Mouse (Mus musculus) lung, adult 2 months (tissue): Measurements from ENCODE around the gene Ablim1. TPM values are rescaled to one million over a fixed set of nuclear protein-coding genes. Genes with fewer than 3 reads are reported as not detected.
"Not testable (repeated sequence)": the region's sequence is repeated elsewhere in the genome, so short reads cannot be mapped to it uniquely, and the experiment has no call there.

Source experiments
- DNase-seq: peaks from one replicate; pipeline ENCODE4 v3.0.0; 2022
- H3K4me1 ChIP-seq: fragments of 200-500 bp; 2 replicates; pipeline ENCODE4 v1.6.1; 2011; ENCODE audit warnings: low read length; ENCODE audit not compliant: control insufficient read depth, insufficient read depth
- H3K4me3 ChIP-seq: fragments of 200-500 bp; replicated peaks from 2 replicates; pipeline ENCODE3; 2011; ENCODE audit warnings: low read depth, mild to moderate bottlenecking, control low read depth, low read length; ENCODE audit errors: extremely low read depth
- CTCF ChIP-seq: fragments of 200-500 bp; IDR thresholded peaks from 2 replicates; pipeline ENCODE4 v1.5.1; 2011; ENCODE audit warnings: mild to moderate bottlenecking, low read length, control low read depth; ENCODE audit not compliant: insufficient read depth
- POLR2A ChIP-seq: fragments of 200-500 bp; IDR thresholded peaks from 2 replicates; pipeline ENCODE4 v1.6.1; 2011; ENCODE audit warnings: low read depth, mild to moderate bottlenecking, control low read depth, low read length, borderline replicate concordance; ENCODE audit errors: extremely low read depth
- WGBS: fragments of 180-500 bp; shearing (Covaris S2); methylation state at CpG from one replicate; pipeline ENCODE4 v1.1.7; 2018; 5-methylcytosine and 5-hydroxymethylcytosine counted together
- polyA plus RNA-seq: library from polyadenylated mRNA; depleted of rRNA; stranded (reverse); fragments of >200 nt; gene quantifications from 2 replicates; pipeline ENCODE4 v1.2.3, GENCODE M21; 2012

Ablim1 gene
- polyA plus RNA-seq, 1 experiment = 71.3 TPM

DNA sequence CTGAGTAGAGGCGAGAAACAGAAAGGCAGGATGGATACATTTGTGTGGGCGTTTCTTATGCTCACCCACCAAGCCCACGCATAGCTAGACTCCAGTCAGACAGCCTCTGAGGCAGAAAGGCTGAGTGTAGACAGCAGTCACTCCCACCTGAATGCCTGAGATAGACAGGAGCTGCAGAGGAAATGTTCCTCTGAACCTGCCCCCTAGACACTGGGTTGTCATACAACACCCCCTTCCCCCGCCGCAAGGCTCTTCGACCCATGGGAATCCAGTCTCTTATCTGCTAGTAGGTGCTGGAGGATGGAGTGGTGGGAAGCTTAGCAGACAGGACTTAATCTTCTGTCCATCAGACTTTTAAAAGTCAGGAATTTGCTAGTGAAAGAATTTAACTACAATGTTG, 167.8 kb downstream of the Ablim1 start:
- 67% methylated on average over 6 of the region's 6 CpGs for WGBS
- H3K4me3 ChIP-seq = no peak overlapping the region
- H3K4me1 ChIP-seq = no peaks in the 10 kb centered on the region
- no peak for DNase-seq
- no peak for TF ChIP-seq CTCF
- no peak for TF ChIP-seq POLR2A

DNA sequence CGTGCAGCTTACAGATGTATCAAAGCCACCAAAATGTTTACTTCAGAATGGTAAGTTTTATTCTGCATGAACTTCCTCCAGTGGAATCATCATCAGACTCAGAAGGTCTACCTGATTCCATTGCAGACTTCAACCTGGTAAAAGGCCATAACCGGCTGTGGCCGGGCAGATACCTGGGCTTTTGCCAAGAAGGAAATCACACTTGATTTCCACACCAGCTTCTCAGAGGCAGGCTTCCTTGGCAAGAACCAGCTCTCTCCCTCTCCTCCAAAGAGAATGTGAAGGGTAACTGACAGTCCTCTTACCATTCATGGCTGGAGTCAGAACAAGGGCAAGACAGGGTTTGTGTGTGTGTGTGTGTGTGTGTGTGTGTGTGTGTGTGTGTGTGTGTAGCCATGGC, 171.1 kb downstream of the Ablim1 start:
- Histone ChIP-seq H3K4me3 (no peak overlapping the region), H3K4me1 (no peaks in the 10 kb centered on the region)
- 23% methylated on average over 3 of the region's 3 CpGs for WGBS
- TF ChIP-seq CTCF = no peak
- TF ChIP-seq POLR2A = no peak
- DNase-seq = no peak

DNA sequence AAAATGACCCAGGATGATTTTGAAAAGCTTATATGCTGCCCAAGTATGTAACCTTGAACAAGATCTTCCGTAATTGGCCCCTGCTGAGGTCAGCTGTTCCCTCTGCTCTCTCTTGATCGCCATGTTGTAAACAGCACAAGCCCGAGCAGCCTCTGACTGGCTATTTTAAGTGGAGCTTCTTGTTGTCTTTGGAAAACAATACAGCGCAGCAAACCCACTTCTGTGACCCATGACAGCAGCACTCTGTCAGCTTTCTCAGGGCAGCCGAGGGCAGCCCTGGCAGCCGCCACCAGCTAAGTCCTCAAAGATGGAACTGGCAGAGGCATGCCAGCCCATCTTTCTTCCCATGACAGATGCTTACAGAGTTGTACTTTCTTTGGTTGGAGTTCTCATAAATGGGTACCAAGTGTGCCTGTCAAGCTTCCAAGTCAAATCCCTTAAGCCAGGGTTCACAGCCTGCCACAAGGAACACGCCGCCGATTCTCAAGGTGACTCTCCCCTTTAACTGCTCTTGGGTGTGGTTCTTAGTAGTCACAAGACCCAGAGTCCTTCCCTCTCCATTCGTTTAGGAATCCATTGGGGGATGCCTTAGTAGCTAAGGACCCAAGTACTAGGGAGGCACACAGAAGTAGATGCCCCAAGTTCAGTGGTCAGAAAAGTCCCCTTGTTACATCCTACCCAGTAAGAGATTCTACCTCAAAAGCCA, 172.8 kb downstream of the Ablim1 start:
- no peaks in the 10 kb centered on the region for H3K4me1 ChIP-seq
- no peak overlapping the region for H3K4me3 ChIP-seq
- TF ChIP-seq CTCF = no peak
- TF ChIP-seq POLR2A = no peak
- 69% methylated on average over 10 of the region's 10 CpGs for WGBS
- no peak for DNase-seq

DNA sequence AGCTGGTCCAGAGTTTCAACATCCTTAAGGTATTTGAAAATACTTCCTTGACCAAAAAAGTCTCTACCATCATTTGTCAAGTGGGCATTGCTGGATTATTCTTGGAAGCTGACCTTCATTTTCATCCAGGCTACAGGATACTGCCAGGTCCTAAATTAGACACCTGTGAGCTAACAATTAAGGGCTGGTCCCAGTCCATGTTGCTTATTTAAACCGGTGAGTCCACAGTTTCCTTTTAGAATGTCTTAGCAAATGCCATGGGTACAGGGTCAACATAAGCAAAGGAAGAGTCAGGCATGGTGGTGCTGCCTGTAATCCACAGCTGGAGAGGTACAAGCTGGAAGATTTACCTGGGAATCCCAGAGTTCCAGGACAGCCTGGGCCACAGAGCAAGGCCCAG, 173.8 kb downstream of the Ablim1 start:
- DNase-seq = no peak
- 34% methylated on average over 1 of the region's 1 CpGs for WGBS
- H3K4me1 ChIP-seq = no peaks in the 10 kb centered on the region
- TF ChIP-seq CTCF = no peak
- TF ChIP-seq POLR2A = no peak
- H3K4me3 ChIP-seq = no peak overlapping the region

DNA sequence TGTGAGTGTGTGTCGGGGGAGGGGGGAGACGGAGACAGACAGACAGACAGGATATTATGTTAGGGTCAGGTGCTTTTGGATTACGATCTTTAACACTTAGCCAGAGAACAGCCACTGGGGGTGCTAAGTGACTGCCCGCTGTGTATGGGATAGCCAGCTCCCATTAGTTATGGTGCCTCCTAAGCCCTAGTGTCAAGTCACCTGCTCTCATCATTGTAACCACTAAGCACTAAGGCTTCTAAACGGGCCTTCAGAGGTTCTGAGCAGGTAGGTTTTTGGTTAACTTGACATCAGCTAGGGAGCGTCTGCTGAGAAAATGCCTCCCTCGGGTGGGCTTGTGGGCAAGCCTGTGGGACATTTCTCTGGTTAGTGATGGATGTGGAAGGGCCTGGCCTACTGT, 174.6 kb downstream of the Ablim1 start:
- H3K4me1 ChIP-seq = peaks cover under 1% of the 10 kb centered on the region; the same call in 1 of the 2 replicates
- H3K4me3 ChIP-seq = no peak overlapping the region
- TF ChIP-seq POLR2A = no peak
- no peak for TF ChIP-seq CTCF
- WGBS = 79% methylated on average over 7 of the region's 7 CpGs
- DNase-seq = no peak

DNA sequence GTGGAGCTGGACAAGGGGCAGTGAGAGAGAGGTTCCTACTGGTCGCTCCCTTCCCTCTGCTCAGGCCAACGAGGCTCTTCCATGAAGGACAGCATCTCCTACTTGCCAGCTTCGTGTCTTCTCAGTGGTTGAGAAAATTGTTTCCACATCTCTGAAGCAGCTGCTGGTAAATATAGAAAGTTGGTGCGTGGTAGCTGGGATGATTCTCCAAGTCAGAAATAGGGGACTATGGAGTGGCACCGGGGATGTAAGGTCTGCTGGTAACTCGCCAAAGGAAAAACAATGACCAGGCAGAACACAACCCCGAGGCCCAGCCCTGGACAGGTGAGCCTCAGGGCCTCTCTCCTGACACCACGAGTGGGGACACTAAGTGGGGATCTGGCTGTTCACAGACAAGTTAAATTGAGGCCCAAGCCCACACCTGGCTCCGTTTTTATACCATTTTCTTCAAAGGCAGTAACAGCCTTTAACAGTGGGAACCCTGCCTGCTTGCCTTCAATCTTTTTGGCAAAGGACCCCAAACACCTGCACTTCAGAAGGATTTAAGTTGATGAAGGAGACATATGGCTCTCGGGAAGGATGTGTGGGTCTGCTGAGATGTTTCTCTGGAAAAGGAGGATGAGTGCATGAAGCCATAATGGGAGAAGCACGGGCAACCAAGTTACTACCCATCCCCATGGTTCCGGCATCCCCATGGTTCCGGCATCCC, 175.7 kb downstream of the Ablim1 start:
- Histone ChIP-seq H3K4me1 (peaks cover 6% of the 10 kb centered on the region; the same call in 1 of the 2 replicates), H3K4me3 (no peak overlapping the region)
- DNase-seq = no peak
- WGBS = 70% methylated on average over 13 of the region's 13 CpGs
- TF ChIP-seq POLR2A = no peak
- no peak for TF ChIP-seq CTCF

DNA sequence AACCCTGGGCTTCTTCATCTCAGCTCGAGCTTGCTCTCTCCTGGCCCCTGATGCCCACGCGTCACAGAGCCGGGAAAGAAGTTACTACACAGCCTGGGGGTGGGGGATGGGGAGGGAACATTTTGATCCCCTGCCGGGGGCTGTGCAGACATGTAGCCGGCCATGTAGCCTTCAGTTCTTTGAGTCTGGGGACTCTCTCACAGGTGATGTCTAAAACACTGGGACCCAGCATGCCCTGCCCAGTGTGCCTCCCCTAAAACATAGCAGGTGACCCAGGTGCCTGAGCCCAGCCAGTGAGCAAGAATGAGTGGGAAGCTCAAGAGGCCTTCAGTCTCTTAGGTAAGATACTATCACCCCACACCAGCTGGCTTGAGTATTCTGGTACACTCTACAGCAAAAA, 176.2 kb downstream of the Ablim1 start:
- peaks cover 6% of the 10 kb centered on the region; the same call in 1 of the 2 replicates for H3K4me1 ChIP-seq
- no peak overlapping the region for H3K4me3 ChIP-seq
- no peak for DNase-seq
- TF ChIP-seq POLR2A = no peak
- 62% methylated on average over 6 of the region's 6 CpGs for WGBS

DNA sequence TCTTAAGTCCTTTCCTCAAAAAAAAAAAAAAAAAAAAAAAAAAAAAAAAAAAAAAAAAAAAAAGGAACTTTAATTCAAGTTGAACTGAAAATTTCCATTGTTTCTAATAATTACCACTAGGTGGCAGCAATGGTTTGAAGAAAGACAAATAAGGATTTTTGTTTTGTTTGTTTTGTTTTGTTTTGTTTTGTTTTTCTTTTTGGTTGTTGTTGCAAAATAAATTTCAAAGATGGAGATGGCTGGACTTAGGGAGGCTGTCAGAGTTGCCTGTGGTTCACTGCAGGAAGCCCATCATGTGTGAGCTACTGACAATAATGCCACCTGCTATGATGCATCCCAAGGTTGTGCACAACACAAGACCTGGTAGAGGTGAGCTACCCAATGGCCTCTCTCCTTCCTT, 176.7 kb downstream of the Ablim1 start:
- no peak for DNase-seq
- TF ChIP-seq CTCF = no peak
- TF ChIP-seq POLR2A = no peak
- Histone ChIP-seq H3K4me3 (no peak overlapping the region), H3K4me1 (peaks cover 6% of the 10 kb centered on the region; the same call in 1 of the 2 replicates)

DNA sequence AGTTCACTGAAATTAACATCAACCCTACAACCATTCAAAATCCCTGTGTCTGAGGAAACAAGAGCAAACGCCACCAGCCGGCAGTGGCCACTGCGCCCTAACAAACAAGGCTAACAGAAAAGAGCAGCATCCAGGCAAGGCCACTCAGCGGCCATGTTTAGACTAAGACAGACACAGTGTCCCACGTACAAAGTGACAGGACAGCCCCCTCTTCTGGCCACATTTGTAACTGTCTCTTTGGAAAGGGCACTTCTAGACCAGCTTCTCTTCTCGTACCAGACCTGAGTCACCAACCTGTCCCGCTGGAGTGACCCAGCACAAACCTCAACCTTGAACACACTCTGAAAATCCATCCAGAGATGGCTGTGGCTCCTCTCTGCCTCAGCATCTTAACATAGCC, 178.5 kb downstream of the Ablim1 start:
- TF ChIP-seq POLR2A (no peak), CTCF (peak; percentile 69)
- WGBS = 38% methylated on average over 7 of the region's 7 CpGs
- peak; percentile 50 for DNase-seq
- no peak overlapping the region for H3K4me3 ChIP-seq
- peaks cover 6% of the 10 kb centered on the region; the same call in 1 of the 2 replicates for H3K4me1 ChIP-seq

DNA sequence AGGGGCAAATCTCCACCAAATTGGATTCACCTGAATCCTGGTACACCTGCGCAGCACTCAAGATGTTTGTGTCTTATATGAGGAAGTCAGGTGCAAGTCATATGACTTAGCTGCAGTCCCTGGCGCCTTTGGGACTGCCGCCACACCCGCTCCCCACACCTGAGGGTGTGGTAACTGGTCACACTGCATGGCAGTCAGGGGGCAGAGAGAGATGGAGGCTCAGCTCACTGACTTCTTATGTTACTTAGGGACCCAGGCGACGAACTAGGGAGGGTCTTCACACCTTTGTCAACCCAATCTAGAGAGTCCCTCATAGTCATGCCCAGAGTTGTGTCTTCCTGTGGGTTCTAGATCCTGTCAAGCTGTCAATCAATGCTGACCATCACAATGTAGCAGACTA, 179.1 kb downstream of the Ablim1 start:
- H3K4me1 ChIP-seq, DNase-seq, H3K4me3 ChIP-seq: not testable (repeated sequence)
- 80% methylated on average over 6 of the region's 6 CpGs for WGBS

DNA sequence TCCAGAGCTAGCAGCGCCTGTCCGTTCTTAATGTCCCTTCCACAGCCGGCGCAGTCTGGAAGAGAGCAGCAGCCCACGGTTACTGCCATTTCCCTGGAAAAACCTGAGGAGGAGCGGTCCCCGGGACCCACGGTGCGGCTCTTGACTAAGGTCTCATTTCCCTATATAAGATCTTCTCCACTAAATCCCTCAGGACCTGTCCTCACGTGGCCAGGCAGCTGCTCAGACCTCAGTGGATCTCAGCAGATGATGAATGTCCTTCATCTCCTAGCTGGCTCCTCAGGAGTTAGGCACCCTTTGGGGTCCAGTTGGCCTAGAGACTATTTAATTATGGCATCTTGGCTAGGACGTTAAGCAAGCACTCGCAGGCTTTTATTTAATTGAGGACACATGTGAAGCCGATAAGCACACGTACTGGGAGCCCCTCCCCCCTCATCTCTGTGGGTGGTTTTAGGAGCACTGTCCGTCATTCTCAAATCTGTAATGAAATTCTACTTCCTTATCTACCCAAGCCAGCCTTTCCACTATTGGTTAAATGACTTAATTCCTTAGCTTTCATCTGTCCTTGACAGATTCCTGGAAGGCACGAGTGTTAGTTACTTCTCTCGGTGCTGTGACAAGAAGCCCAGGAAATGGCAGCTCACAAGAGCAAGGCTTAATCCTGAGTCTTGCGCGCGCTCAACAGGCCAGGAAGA, 179.9 kb downstream of the Ablim1 start:
- 38% methylated on average over 20 of the region's 20 CpGs for WGBS
- DNase-seq = no peak
- no peak for TF ChIP-seq CTCF
- Histone ChIP-seq H3K4me3 (peak overlapping the region; percentile 6), H3K4me1 (peaks cover 6% of the 10 kb centered on the region; the same call in 1 of the 2 replicates)
